Mouse (Mus musculus) yolk sac, embryonic 10.5 days (tissue): ENCODE measurements around the gene Sypl2.
"Not testable (repeated sequence)": the region's sequence is repeated elsewhere in the genome, so short reads cannot be mapped to it uniquely, and the experiment has no call there.

Experiments used
- DNase-seq: peaks from one replicate; pipeline ENCODE4 v3.0.0-alpha.2; 2017; ENCODE audit warnings: low spot score

The Sypl2 gene

DNA sequence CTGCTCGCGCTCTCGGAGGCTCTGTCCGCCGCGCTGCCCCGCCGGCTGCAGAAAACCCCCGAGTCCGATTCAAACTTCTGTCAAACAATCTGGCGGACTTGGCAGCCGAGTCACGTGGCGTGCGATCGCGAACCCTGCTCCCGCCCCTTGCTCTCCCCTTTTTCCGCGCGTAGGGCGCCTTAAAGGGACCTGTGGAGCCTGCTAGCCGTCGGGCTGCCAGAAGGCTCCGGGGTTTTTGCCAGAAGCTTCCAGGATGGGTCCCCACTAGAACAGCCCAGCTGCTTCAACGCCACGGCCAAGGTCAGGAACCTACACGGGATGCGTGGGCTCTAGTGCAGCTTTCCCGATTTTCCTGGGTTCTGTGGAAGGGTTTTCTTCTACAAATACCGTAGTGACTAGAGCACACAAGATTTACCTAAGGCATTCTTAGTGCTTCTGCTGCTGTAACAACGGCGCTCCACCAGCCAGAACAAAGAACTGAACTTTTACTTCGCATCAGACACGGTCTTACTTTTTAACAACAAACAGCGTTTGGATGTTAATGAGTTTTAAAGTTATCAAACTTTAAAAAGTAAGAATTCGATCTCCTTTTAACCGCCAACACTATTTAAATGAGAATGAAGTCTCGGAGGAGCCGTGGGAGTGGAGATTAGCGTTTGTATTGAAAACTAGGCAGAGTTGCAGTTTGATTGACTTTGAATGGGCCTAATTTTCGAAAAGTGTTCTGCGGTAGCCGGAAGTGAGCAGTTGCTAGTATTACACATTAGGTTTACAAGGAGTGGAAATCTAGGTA lies at the start of gene Sypl2:
TSS of gene Sypl2 (minus strand) at position 91 of the 793 bp plus-strand sequence.
- DNase-seq = peak; percentile 58

DNA sequence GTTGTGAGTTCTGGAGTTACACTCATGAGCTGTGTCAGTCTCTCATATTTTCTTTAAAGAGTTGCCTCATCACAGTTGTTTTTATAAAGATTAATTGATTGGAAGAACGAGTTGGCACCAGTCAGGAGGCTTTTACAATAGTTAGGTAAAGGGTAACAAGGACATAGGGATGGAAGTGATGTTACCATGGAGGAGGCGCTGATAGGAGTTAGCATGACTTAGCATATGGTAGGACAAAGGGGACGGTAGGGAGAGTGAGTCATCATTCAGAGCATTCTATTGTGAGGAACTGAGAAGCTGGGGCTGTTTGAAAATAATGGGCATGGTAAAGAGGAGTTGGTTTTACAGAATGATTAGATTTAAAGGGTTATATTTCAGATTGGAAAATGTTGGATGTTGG lies 32.9 kb upstream of the Sypl2 start:
- no peak for DNase-seq

GRCm38 (mm10) chr3:108257831-108258500 lies 31.5 kb upstream of the Sypl2 start:
- no peak for DNase-seq

DNA sequence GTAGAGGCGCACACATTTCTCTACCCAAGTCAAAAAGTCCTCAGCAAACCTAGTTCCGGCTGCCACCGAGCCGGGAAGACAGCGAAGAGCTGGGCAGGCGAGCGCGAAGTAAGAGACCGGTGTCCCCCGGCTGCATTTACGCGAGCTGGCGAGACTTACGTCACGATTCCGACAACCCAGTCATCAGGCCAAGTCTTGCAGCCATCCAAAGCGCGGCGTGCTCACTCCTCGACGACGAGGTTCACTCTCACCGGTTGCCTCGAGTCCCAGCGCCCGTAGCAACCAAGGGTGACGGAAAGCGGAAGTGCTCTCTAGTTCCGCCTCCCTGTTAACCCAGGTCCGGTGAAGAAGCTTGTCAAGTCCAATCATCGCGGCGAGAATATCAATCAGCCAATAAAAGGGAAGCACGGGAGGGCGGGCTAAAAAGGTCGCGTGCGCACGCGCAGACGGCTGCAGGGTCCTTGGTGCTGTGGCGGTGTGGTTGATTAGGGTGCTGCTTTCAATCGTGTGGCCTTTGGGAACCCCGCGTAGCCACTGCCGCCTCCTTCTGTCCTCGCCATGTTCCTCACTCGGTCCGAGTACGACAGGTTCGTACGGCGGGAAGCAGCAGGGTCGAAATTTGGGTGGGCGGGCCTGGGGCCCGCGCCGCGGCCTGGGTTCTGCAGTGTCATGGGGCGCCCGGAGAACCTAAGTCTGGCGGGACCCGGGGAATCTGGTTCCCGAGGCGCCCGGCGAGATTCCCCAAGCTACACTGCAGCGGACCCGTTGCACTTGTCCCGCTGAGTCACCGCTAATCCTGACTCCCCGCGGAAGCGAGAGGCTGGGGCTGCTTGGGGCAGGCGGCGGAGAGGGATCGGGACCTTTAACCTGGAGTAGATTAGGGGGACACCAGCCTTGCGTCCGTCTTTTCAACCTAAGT lies 30.5 kb upstream of the Sypl2 start, which contains the start of gene Psma5:
TSS of gene Psma5 (plus strand) at position 208 of the 919 bp plus-strand sequence.
- DNase-seq = peak; percentile 97

- no peak for DNase-seq
Measured at GRCm38 (mm10) chr3:108246857-108247256, 20.4 kb upstream of the Sypl2 start.

DNA sequence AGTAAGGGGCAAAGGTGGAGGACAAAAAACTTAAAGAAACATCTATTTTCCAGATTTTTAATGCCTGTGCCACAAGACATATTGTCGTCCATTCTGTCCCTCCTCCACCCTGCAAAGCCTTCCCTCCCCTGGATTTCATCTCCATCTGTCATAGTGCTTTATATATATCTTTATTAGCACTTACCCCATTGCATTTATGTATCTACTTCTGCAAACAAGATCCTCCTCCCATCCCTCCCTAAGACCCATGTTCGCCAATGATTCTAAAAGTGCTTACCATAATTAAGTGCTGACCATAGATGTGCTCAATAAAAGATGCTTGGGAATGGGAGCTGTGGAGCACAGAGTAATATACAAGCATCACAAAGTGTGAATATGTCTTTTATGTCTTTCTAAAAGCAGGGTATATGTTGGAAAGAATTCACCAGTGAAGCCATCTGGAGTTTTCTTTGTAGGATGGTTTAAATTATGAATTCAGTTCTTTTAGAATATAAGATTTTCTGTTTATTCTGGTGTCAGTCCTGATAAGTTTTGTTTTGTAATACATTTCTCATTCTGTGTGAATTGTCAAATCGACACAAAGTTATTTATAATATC lies 14.9 kb upstream of the Sypl2 start:
- DNase-seq = no peak

GRCm38 (mm10) chr3:108237474-108238102 lies 11.1 kb upstream of the Sypl2 start:
- not testable (repeated sequence) for DNase-seq

GRCm38 (mm10) chr3:108231646-108232045 lies 5.2 kb upstream of the Sypl2 start:
- DNase-seq = no peak

- no peak for DNase-seq
Measured at GRCm38 (mm10) chr3:108227521-108227920, 1.1 kb upstream of the Sypl2 start.

- peak; percentile 37 for DNase-seq
Measured at GRCm38 (mm10) chr3:108225711-108226557, 514 bp downstream of the Sypl2 start.

DNA sequence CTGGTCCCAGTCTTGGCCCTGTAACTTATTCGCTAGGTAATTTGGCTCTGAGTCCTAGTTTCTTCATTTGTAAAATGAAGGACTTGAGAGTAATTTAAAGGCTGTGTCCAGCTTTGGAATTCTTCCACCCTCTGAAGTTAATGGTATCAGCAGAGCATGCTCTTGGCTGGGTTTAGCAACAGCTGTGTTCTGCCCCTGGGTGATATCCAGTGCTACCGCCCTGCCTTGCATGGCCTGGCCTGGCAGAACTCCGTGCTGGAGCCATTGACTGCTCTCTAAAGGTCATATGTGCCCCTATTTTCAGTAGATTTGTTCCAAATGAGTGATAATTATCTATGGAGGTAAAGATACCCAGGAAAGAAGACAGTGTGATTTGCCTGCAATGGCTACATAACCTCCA lies 5.8 kb downstream of the Sypl2 start:
- no peak for DNase-seq

- DNase-seq = no peak
Measured at GRCm38 (mm10) chr3:108214734-108215133, 11.7 kb downstream of the Sypl2 start.

GRCm38 (mm10) chr3:108212406-108212805 lies 14.0 kb downstream of the Sypl2 start:
- DNase-seq = no peak

- DNase-seq = no peak
Measured at GRCm38 (mm10) chr3:108211845-108212244, 14.6 kb downstream of the Sypl2 start.

DNA sequence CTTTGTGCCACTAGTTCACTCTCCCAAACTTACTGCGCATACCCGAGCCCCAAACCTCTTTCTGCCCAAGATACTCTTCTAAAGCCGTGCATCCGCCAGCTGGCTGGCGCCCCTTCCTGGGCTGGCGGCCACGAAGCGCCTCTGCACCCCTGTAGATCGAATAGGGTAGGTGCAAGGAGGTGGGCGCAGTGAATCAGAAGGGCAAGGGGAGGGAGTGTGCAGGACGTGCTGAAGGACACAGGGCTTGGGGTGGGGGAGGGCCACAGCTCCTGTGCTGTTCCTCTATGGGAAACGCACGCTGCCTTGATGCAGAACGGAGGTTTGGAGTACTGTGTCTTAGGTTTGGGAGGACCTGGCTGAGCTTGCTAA lies 15.7 kb downstream of the Sypl2 start, which contains the start of gene Atxn7l2:
TSS of gene Atxn7l2 (minus strand) at position 164 of the 369 bp plus-strand sequence.
- no peak for DNase-seq

DNA sequence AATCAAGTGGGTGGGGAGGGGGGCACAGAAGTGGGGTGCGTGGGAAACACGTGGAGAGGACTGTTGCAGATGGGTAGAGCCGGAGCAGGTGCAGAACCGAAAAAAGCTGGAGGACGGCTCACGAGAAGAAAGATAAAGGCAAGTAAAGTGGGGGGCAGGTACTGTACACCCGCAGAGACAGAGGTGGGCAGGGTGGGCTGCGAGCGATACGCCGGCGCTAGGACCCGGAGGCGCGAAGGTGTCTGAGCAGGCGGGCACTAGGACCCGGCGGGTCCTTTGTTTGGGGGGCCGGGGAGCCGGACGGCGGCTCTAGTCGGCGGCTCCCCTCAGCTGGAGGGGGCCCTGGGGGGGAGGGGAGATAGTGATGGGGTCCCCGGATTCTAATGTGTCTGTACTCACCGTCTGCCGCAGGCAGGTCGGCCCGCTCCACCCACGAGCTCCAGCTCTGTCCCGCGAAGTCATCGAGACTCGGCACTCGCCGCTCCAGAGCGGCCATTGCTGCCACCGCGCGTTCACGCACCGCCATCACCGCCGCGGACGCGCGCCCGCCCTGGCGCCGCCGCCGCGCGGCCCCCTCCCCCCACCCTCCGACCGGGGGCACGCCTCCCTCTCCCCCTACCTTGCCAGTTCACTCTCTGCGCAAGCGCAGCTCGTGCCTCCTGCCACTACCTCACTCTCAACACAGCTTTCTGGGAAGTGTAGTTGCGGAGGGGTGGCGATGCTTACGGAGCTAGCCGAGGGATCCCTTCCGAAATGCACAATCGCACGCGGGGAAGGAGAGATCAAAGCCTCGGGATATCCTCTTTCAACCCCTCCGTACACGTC lies 16.3 kb downstream of the Sypl2 start:
- DNase-seq = peak; percentile 96

DNA sequence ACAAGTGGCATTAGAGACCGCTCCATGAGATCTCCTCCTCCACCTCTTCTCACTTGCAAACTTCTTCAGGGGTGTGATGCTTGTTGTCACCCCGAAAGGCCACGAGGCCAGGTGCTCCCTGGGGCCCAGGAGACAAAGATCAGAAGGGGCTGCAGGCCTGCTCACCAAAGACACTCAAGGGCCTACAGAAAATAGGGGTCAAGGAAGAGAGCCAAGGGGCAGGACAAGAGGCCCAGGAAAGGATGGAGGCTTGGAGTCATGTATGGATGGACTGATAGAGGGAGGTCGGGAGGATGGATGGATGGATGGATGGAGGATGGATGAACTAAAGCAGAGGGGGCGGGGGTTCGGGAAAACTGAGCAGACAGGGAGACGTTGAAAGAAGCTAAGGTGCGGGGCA lies 16.9 kb downstream of the Sypl2 start:
- DNase-seq = no peak

GRCm38 (mm10) chr3:108209001-108209400 lies 17.4 kb downstream of the Sypl2 start:
- DNase-seq = no peak

GRCm38 (mm10) chr3:108206731-108207375 lies 19.6 kb downstream of the Sypl2 start:
- no peak for DNase-seq
